Mouse (Mus musculus) gastrocnemius, postnatal 10 days (tissue): Measurements from ENCODE around the gene 4430402I18Rik. TPM values are rescaled to one million over a fixed set of nuclear protein-coding genes. Genes with fewer than 3 reads are reported as not detected.

Experiments used
- total RNA-seq, 2 experiments: library from RNA; stranded (reverse); gene quantifications; 2 replicates each; pipeline ENCODE4 v1.2.3; 2021

4430402I18Rik gene
- total RNA-seq, 2 experiments from 2014 or later: 0.66 to 1.1 TPM

Other genes with a start within 250 kb of the 4430402I18Rik start
- under 1 TPM; 0.80 to 0.81 TPM for gene Slc1a1, start 132.8 kb downstream of the 4430402I18Rik start, total RNA-seq
- 1 to 10 TPM; 3.4 to 3.5 TPM for gene Plpp6, start 3.8 kb downstream of the 4430402I18Rik start, total RNA-seq
- gene Cdc37l1, start 22.6 kb upstream of the 4430402I18Rik start, total RNA-seq: 10 to 100 TPM; 31.4 to 38.1 TPM
- gene Ak3, start 80.2 kb upstream of the 4430402I18Rik start, total RNA-seq: 10 to 100 TPM; 60.1 to 61.7 TPM
- gene Rcl1, start 133.6 kb upstream of the 4430402I18Rik start, total RNA-seq: 10 to 100 TPM; 12.3 to 12.4 TPM